Mouse (Mus musculus): ENCODE results near the gene Gm3015. TPM values are rescaled to one million over a fixed set of nuclear protein-coding genes. Genes with fewer than 3 reads are reported as not detected.
"Not testable (repeated sequence)": the region's sequence is repeated elsewhere in the genome, so short reads cannot be mapped to it uniquely, and the experiment has no call there.

The Gm3015 gene
- not detected in 2 replicates for polyA plus RNA-seq (2015; fragmentation: Nextera tagmentation; extraction: Ambion mirVana)

- not testable (repeated sequence) for H3K4me3 ChIP-seq; H3K4me1 ChIP-seq; H3K9ac ChIP-seq; ATAC-seq; H3K27ac ChIP-seq; H3K4me2 ChIP-seq; H3K36me3 ChIP-seq (ENCODE audit: poor library complexity, severe bottlenecking); H3K9me3 ChIP-seq (replicated peaks); H3K27me3 ChIP-seq
- 100% methylated on average over 1 of the region's 1 CpGs for WGBS
These were observed at the start of gene Gm3015 for GRCm38 (mm10) chr14:42768721-42769120. Gm3015 (minus strand) TSS chr14:42768821.

DNA sequence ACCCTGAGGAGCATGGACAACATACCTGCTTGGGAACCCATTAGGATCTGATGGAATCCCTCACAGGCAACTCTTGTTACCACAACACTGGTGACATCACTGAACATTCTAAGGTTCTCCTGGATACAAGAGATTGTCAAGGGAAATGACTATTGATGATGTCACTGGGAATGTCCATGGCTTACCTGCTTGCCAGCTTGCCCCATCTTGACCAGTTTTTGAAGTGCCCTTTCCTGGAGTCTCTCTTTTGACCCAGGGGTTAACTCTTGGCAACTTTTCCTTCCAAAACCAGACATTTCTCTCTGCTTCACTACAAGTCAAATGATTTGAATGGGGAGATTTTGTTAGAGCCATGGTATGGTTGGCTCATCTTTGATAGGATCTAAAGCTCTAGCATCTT lies 29.3 kb upstream of the Gm3015 start, which contains the start of gene Gm10377:
Gene Gm10377 (minus strand): TSS at position 101 of the 400 bp plus-strand sequence.
- H3K4me1 ChIP-seq; H3K27me3 ChIP-seq; H3K27ac ChIP-seq; H3K4me3 ChIP-seq; H3K36me3 ChIP-seq (ENCODE audit: poor library complexity, severe bottlenecking); ATAC-seq; H3K9ac ChIP-seq; H3K9me3 ChIP-seq (replicated peaks); H3K4me2 ChIP-seq: not testable (repeated sequence)

Other genes with a start within 250 kb of the Gm3015 start
- gene Gm8024, start 244.5 kb downstream of the Gm3015 start, polyA plus RNA-seq (2015; fragmentation: Nextera tagmentation; extraction: Ambion mirVana) = not detected in 2 replicates
- gene Gm17124, start 168.9 kb downstream of the Gm3015 start, polyA plus RNA-seq (2015; fragmentation: Nextera tagmentation; extraction: Ambion mirVana) = not detected in 2 replicates
- not detected in 2 replicates for gene Gm3633, start 126.9 kb downstream of the Gm3015 start, polyA plus RNA-seq (2015; fragmentation: Nextera tagmentation; extraction: Ambion mirVana)
- gene Gm10378, start 112.9 kb downstream of the Gm3015 start, polyA plus RNA-seq (2015; fragmentation: Nextera tagmentation; extraction: Ambion mirVana) = not detected in 2 replicates
- not detected in 2 replicates for gene Gm10377, start 29.2 kb upstream of the Gm3015 start, polyA plus RNA-seq (2015; fragmentation: Nextera tagmentation; extraction: Ambion mirVana)
- not detected in 2 replicates for gene Gm21977, start 84.7 kb upstream of the Gm3015 start, polyA plus RNA-seq (2015; fragmentation: Nextera tagmentation; extraction: Ambion mirVana)
- gene Gm8082, start 224.8 kb upstream of the Gm3015 start, polyA plus RNA-seq (2015; fragmentation: Nextera tagmentation; extraction: Ambion mirVana) = not detected in 2 replicates
- not detected in 2 replicates for gene Gm10376, start 246.8 kb upstream of the Gm3015 start, polyA plus RNA-seq (2015; fragmentation: Nextera tagmentation; extraction: Ambion mirVana)

All from forebrain, embryonic 13.5 days (tissue).